Mouse (Mus musculus) liver, embryonic 15.5 days (tissue): ENCODE results near the gene Gm4871. TPM values are rescaled to one million over a fixed set of nuclear protein-coding genes. Genes with fewer than 3 reads are reported as not detected.
A peak's percentile ranks its signal among the peaks of the same experiment; 100 is the strongest.
"Not testable (repeated sequence)": the region's sequence is repeated elsewhere in the genome, so short reads cannot be mapped to it uniquely, and the experiment has no call there.

Source experiments
- ATAC-seq: fragments of 200-750 bp; cut with Nextera tagmentation; 2 replicates; pipeline ENCODE4 v1.8.0; 2017; ENCODE audit warnings: moderate number of reproducible peaks, mild to moderate bottlenecking, moderate library complexity; ENCODE audit not compliant: insufficient read depth
- H3K27ac ChIP-seq: fragments of 300-500 bp; sonication (generic); replicated peaks from 2 replicates; pipeline ENCODE4 v1.5.1; 2015; ENCODE audit warnings: mild to moderate bottlenecking, inconsistent platforms
- H3K27me3 ChIP-seq: fragments of 300-500 bp; sonication (generic); 2 replicates; pipeline ENCODE4 v1.6.1; 2015; ENCODE audit warnings: mild to moderate bottlenecking, inconsistent platforms
- H3K36me3 ChIP-seq: fragments of 300-500 bp; sonication (generic); replicated peaks from 2 replicates; pipeline ENCODE4 v1.6.1; 2015; ENCODE audit warnings: moderate library complexity, mild to moderate bottlenecking, inconsistent platforms
- H3K4me1 ChIP-seq: fragments of 300-500 bp; sonication (generic); replicated peaks from 2 replicates; pipeline ENCODE4 v1.6.1; 2015; ENCODE audit warnings: inconsistent platforms
- H3K4me2 ChIP-seq: fragments of 300-500 bp; sonication (generic); 2 replicates; pipeline ENCODE4 v1.6.1; 2015; ENCODE audit warnings: moderate library complexity, mild to moderate bottlenecking, inconsistent platforms
- H3K4me3 ChIP-seq: fragments of 300-500 bp; sonication (generic); replicated peaks from 2 replicates; pipeline ENCODE4 v1.5.1; 2015; ENCODE audit warnings: mild to moderate bottlenecking, inconsistent platforms
- H3K9ac ChIP-seq: fragments of 300-500 bp; sonication (generic); 2 replicates; pipeline ENCODE4 v1.6.1; 2015; ENCODE audit warnings: moderate library complexity, mild to moderate bottlenecking, inconsistent platforms
- H3K9me3 ChIP-seq: fragments of 300-500 bp; sonication (generic); replicated peaks from 2 replicates; pipeline ENCODE4 v1.6.1; 2016; ENCODE audit warnings: inconsistent platforms
- WGBS: fragments of 180-500 bp; shearing (Covaris S2); methylation state at CpG from one replicate; pipeline ENCODE4 v1.1.7; 2015; ENCODE audit warnings: mixed read lengths; ENCODE audit not compliant: insufficient replicate concordance; 5-methylcytosine and 5-hydroxymethylcytosine counted together
- polyA plus RNA-seq: library from polyadenylated mRNA; unstranded; fragments of >200 nt; fragmentation: Nextera tagmentation; extraction: Ambion mirVana; gene quantifications from 2 replicates; pipeline ENCODE4 v1.2.1, GENCODE M21; 2015

Gene Gm4871
- polyA plus RNA-seq, 1 experiment from 2014 or later, result not detected

GRCm38 (mm10) chr5:145042690-145043089 lies 10.1 kb upstream of the Gm4871 start, which contains the start of gene 1700018F24Rik:
1700018F24Rik (plus strand) TSS chr5:145042990.
- not testable (repeated sequence) for H3K9ac ChIP-seq, H3K9me3 ChIP-seq, ATAC-seq, H3K36me3 ChIP-seq, H3K27me3 ChIP-seq, H3K4me3 ChIP-seq, H3K4me1 ChIP-seq, H3K4me2 ChIP-seq, H3K27ac ChIP-seq
- 37% methylated on average over 3 of the region's 3 CpGs for WGBS

GRCm38 (mm10) chr5:145041628-145042027 lies 9.1 kb upstream of the Gm4871 start:
- H3K4me3 ChIP-seq, result no peak overlapping the region
- H3K9me3 ChIP-seq, result no peaks in the 10 kb centered on the region
- no peak overlapping the region for H3K4me2 ChIP-seq
- no peaks in the 10 kb centered on the region for H3K27me3 ChIP-seq
- 33% methylated on average over 4 of the region's 4 CpGs for WGBS
- H3K9ac ChIP-seq, result no peak overlapping the region
- no peak overlapping the region for H3K27ac ChIP-seq
- no peaks in the 10 kb centered on the region for H3K4me1 ChIP-seq
- no peaks in the 10 kb centered on the region for H3K36me3 ChIP-seq
- no peak for ATAC-seq

- not testable (repeated sequence) for ATAC-seq, H3K4me1 ChIP-seq, H3K36me3 ChIP-seq, H3K27me3 ChIP-seq, H3K9me3 ChIP-seq, H3K4me2 ChIP-seq, H3K27ac ChIP-seq, H3K9ac ChIP-seq, H3K4me3 ChIP-seq
- 68% methylated on average over 1 of the region's 1 CpGs for WGBS
These were observed 2.1 kb downstream of the Gm4871 start for GRCm38 (mm10) chr5:145030476-145030875.

GRCm38 (mm10) chr5:145020712-145021111 lies 11.8 kb downstream of the Gm4871 start:
- not testable (repeated sequence) for H3K27ac ChIP-seq, H3K36me3 ChIP-seq, H3K4me2 ChIP-seq, H3K9me3 ChIP-seq, H3K4me3 ChIP-seq, H3K27me3 ChIP-seq, H3K4me1 ChIP-seq, ATAC-seq, H3K9ac ChIP-seq
- WGBS, result 18% methylated on average over 1 of the region's 1 CpGs

- not testable (repeated sequence) for H3K27ac ChIP-seq, H3K36me3 ChIP-seq, H3K4me3 ChIP-seq, H3K9ac ChIP-seq, ATAC-seq, H3K4me2 ChIP-seq, H3K4me1 ChIP-seq, H3K9me3 ChIP-seq, H3K27me3 ChIP-seq
- 15% methylated on average over 1 of the region's 1 CpGs for WGBS
These were observed 12.3 kb downstream of the Gm4871 start for GRCm38 (mm10) chr5:145020254-145020653.

GRCm38 (mm10) chr5:145016761-145017160 lies 15.8 kb downstream of the Gm4871 start:
- ATAC-seq, H3K4me3 ChIP-seq, H3K36me3 ChIP-seq, H3K4me1 ChIP-seq, H3K27me3 ChIP-seq, H3K27ac ChIP-seq, H3K9me3 ChIP-seq, H3K9ac ChIP-seq, H3K4me2 ChIP-seq: not testable (repeated sequence)
- 11% methylated on average over 2 of the region's 2 CpGs for whole genome bisulfite sequencing

- Histone ChIP-seq H3K27ac (no peak overlapping the region), H3K9ac (no peak overlapping the region), H3K9me3 (no peaks in the 10 kb centered on the region), H3K36me3 (no peaks in the 10 kb centered on the region), H3K4me3 (no peak overlapping the region), H3K4me2 (no peak overlapping the region), H3K27me3 (no peaks in the 10 kb centered on the region), H3K4me1 (no peaks in the 10 kb centered on the region)
- 71% methylated on average over 1 of the region's 1 CpGs for WGBS
- ATAC-seq, result no peak
These were observed 18.3 kb downstream of the Gm4871 start for GRCm38 (mm10) chr5:145014278-145014677.

GRCm38 (mm10) chr5:145008878-145009659 lies 23.5 kb downstream of the Gm4871 start:
- Histone ChIP-seq H3K36me3 (no peaks in the 10 kb centered on the region), H3K27me3 (no peaks in the 10 kb centered on the region), H3K27ac (no peak overlapping the region), H3K9me3 (no peaks in the 10 kb centered on the region), H3K4me1 (no peaks in the 10 kb centered on the region; the same call in 1 of the 2 replicates), H3K4me3 (no peak overlapping the region), H3K9ac (no peak overlapping the region), H3K4me2 (no peak overlapping the region)
- ATAC-seq, result no peak
- 59% methylated on average over 15 of the region's 15 CpGs for WGBS

- no peaks in the 10 kb centered on the region for H3K27me3 ChIP-seq
- no peaks in the 10 kb centered on the region for H3K36me3 ChIP-seq
- no peak overlapping the region for H3K9ac ChIP-seq
- 57% methylated on average over 6 of the region's 6 CpGs for WGBS
- H3K4me1 ChIP-seq, result no peaks in the 10 kb centered on the region; the same call in 1 of the 2 replicates
- H3K27ac ChIP-seq, result no peak overlapping the region
- H3K4me3 ChIP-seq, result no peak overlapping the region
- no peaks in the 10 kb centered on the region for H3K9me3 ChIP-seq
- H3K4me2 ChIP-seq, result no peak overlapping the region
- no peak for ATAC-seq
These were observed 27.0 kb downstream of the Gm4871 start for GRCm38 (mm10) chr5:145005596-145005995.

GRCm38 (mm10) chr5:145004495-145004894 lies 28.1 kb downstream of the Gm4871 start:
- Histone ChIP-seq H3K4me3 (no peak overlapping the region), H3K9ac (no peak overlapping the region), H3K36me3 (no peaks in the 10 kb centered on the region), H3K4me2 (no peak overlapping the region), H3K27ac (no peak overlapping the region), H3K27me3 (no peaks in the 10 kb centered on the region), H3K4me1 (no peaks in the 10 kb centered on the region; the same call in 1 of the 2 replicates), H3K9me3 (no peaks in the 10 kb centered on the region)
- WGBS, result 52% methylated on average over 9 of the region's 9 CpGs
- ATAC-seq, result peak; percentile 56

GRCm38 (mm10) chr5:145003362-145003761 lies 29.2 kb downstream of the Gm4871 start:
- Histone ChIP-seq H3K4me2 (no peak overlapping the region), H3K9me3 (no peaks in the 10 kb centered on the region), H3K4me3 (no peak overlapping the region), H3K9ac (no peak overlapping the region), H3K27me3 (no peaks in the 10 kb centered on the region), H3K27ac (no peak overlapping the region), H3K36me3 (no peaks in the 10 kb centered on the region), H3K4me1 (no peaks in the 10 kb centered on the region; the same call in 1 of the 2 replicates)
- 54% methylated on average over 3 of the region's 3 CpGs for WGBS
- ATAC-seq, result no peak

- 23% methylated on average over 2 of the region's 2 CpGs for WGBS
- Histone ChIP-seq H3K9ac (no peak overlapping the region), H3K9me3 (no peaks in the 10 kb centered on the region), H3K4me1 (no peaks in the 10 kb centered on the region), H3K36me3 (no peaks in the 10 kb centered on the region), H3K4me2 (no peak overlapping the region), H3K4me3 (no peak overlapping the region), H3K27ac (no peak overlapping the region), H3K27me3 (no peaks in the 10 kb centered on the region)
- no peak for ATAC-seq
These were observed 34.1 kb downstream of the Gm4871 start for GRCm38 (mm10) chr5:144998491-144998890.
